Mouse (Mus musculus) common myeloid progenitor, adult 5-6 weeks (primary cell): ENCODE data around the gene Lnx1. TPM values are rescaled to one million over a fixed set of nuclear protein-coding genes. Genes with fewer than 3 reads are reported as not detected.

Experiments
- ATAC-seq: replicated peaks from 2 replicates; pipeline ENCODE4 v1.8.0; 2016; ENCODE audit warnings: low read depth, mild to moderate bottlenecking, moderate TSS enrichment, inconsistent platforms; ENCODE audit not compliant: poor library complexity, severe bottlenecking
- total RNA-seq: library from RNA; stranded (forward); fragments of 200-1000, 187-1606 nt; gene quantifications from 2 replicates; pipeline ENCODE4 v1.2.3, GENCODE M21; 2017

Gene Lnx1
- not detected in 2 replicates for total RNA-seq

GRCm38 (mm10) chr5:74702766-74703165 is at the start of gene Lnx1:
Gene Lnx1 (minus strand): TSS chr5:74702912.
- ATAC-seq = no peak

- ATAC-seq = no peak
These were observed 47.8 kb upstream of the Lnx1 start for GRCm38 (mm10) chr5:74750501-74750900.

DNA sequence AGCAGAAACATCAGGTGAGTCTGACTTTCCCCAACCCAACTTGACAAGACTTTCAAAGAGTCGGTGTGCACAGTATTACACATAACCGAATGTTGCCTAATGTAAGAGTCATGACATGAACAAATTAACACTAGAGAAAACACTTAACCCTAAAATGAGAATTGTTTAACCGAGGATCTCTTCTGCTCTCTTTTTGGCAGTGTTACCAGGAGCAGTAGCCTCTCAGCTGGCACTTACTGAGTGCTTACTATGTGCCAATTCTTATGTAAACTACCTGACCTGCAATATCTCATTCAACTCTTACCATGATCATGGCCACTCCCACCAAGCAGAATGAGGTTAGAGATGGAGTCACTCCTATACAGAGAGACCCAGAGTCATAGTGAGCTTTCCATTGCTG is 44.8 kb upstream of the Lnx1 start:
- no peak for ATAC-seq

- ATAC-seq = no peak
These were observed 38.2 kb upstream of the Lnx1 start for GRCm38 (mm10) chr5:74740951-74741350.

- no peak for ATAC-seq
These were observed 36.7 kb upstream of the Lnx1 start for GRCm38 (mm10) chr5:74739435-74739834.

DNA sequence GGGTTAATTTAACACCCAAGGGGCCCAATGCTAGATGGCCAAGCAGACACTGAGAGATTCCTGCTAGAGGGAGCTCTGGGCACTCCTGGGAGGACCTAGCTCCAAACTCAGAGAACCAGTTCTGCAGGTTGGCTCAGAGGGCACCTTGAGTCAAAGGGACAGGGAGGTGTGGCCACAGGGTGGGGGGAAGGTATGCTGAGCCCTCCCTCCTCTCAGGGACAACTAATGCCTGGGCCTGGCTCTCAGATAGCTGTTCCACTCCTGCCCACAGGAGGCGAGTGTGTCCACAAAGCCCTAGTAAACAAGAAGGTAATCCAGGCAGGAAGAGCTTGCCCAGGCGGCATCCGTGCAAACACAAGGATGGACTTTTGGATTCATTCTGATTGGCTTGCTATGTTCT is 35.6 kb upstream of the Lnx1 start:
- ATAC-seq = no peak

DNA sequence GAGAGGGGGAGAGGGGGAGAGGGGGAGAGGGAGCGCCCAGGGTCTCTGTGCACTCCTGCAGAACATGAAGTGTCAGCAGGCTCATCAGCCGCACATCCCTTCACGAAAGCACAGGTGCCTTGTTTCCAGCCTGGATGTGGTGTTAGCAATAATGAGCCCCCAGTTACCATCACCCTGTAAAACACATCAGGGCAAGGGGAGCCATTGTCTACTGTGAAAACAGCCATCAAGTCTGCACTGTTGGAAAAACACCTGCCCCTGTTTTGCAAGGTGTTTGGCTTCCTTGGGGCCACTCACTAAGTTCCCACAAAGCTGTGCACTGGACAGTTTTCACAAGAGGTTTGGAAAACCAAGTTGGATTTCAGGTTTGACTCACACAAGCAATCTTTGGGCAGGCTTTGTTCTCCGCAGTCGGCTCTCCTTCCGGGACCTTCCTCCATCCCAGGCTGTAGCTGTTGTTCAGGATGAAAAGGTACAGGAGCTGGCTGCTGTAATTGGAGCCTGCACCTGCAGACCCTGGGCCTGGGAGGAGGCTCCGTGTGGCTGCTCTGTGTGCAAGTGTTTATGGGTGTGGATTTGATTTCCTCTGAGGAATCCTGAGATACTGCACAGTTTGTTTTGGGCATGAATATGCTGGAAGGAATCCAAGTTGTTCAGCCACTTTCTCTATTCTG is 31.3 kb upstream of the Lnx1 start:
- no peak for ATAC-seq

DNA sequence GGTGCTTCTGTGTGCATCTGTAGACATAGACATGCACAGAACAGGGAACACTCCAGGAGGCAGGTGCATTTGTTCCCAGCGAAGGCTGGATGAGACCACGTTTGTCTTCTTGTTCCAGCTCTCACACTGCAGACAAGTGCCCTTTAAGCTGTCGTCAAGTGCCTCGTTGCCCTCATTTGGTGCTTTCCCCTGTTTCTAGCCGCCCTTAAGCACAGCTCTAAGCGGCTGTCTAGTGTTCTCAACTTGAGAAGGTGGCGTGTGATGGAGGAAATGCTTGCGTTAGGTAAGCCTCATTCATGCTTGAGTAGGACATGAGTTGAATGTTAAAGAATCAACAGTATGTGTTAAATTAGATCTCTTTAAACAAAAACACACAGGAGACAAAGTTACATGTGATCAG is 29.9 kb upstream of the Lnx1 start:
- ATAC-seq = no peak

- ATAC-seq = no peak
These were observed 27.9 kb upstream of the Lnx1 start for GRCm38 (mm10) chr5:74730601-74731000.

GRCm38 (mm10) chr5:74729567-74729966 is 26.9 kb upstream of the Lnx1 start:
- ATAC-seq = peak; percentile 72; the same call in 1 of the 2 replicates

DNA sequence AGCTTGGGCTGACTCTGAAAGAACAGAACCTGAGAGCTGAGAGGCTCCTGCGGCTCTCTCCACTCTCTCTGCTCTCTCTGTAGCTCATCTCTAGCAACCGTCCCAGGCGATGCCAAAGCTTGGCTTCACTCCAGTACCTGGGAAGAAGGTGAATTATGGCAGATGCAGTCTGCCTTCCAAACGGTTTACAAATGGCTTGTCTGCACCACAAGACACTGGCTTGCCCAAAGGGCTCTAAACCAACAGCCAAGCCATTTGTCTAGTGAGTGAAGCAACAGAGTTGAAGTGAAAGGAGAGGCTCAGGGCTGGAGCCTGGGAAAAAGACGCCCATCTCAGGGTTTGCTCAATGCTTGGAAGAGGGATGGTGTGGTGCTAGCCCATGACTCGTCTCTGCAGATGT is 25.5 kb upstream of the Lnx1 start:
- no peak for ATAC-seq

- no peak for ATAC-seq
These were observed 24.6 kb upstream of the Lnx1 start for GRCm38 (mm10) chr5:74727319-74727718.

DNA sequence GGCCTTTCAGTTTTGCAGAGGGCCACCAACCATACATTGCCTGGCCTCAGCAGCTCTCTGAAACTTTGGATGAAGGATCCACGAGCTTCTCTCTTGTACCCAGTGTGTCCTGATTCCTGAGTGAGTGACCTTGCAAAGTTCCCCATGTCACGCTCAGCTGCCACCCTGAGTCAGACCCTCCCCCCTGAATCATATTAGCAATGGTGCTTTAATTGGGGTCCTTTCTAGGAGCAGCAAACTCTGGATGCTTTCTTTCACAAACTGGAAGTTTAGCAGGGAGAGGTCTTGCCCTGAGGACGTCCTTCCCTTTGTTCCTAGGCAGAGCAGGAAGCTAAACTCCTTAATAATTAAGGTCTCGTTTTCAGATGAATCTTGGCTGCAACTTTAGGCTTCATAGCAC is 22.8 kb upstream of the Lnx1 start:
- ATAC-seq = no peak

DNA sequence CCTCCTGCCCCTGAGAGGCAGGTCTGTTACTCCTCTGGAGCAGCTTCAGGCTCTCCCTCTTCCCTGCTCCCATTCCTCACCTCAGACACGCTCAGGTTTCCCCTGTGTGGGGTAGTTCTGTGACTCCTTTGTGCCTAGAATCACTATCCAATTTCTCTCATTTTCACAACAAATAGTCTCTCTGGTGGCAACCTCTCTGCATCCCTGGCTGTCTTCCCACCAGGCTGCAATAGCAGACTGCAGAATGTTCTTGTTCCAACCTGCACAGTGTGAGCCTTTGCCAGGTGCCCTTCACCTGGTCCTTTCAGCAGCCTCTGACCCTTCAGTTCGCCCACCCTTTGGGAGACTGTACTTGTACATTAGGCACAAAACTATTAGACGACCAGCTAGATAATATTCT is 19.1 kb upstream of the Lnx1 start:
- ATAC-seq = no peak

DNA sequence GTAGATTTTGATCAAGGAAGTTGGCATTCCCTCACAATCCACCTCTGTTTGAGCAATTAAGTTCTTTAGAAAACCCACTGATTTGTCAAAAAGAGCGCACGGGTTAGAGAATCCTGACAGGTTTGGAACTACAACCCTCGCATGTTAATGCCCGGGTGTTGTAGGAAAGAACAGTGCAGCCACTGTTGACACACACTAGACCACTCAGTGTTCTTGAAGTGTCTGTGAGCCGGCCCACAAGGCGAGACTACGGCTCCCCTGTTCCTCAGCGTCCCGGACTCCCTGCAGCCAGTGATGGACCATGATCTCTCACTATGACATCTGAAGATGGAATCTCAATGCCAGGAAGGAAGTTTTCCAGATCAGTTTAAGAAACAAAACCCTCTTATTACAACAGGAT is 17.9 kb upstream of the Lnx1 start:
- no peak for ATAC-seq

- no peak for ATAC-seq
These were observed 13.5 kb upstream of the Lnx1 start for GRCm38 (mm10) chr5:74716165-74716564.

GRCm38 (mm10) chr5:74712811-74713210 is 10.1 kb upstream of the Lnx1 start:
- no peak for ATAC-seq

DNA sequence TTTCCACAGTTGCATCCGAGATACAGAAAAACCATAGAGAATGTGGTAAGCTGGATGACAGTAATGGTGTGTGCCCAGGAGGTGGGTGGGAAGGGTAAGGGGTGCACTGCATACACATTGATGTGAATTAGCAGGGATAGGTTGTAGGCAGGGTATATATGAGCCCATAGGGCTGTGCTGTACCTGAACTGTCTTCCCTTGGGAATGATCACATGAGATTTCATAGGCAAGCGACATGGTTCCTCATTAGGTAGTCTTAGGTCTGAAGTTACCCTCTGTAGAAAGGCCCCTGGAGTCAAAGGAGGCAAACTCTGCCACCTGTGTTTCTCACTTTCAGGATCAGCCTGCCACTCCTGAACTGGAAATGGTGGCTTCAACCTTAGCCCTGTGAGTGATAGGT is 9.3 kb upstream of the Lnx1 start:
- no peak for ATAC-seq

DNA sequence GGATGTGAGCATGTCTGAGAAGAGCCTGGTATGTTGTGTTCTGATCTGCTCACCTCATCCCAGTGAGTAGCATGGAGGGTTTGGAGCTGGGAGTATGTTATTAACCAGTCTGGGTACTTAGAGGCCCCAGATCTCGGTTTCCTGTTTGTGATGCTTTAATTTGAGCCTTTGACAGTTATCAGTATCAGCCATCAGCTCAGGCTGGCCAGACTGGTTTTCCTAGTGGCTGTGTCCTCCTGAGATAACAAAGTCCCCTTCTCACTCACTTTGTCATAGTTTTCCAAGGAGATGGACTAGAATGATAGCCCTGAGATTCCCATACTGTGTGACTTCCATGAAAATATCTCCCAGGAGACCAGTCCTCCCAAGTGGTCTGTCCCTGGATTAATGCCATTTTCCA is 8.3 kb upstream of the Lnx1 start:
- 0 out of 2 replicates have a peak, but pooled peaks have one; percentile 36 for ATAC-seq

GRCm38 (mm10) chr5:74710181-74710580 is 7.5 kb upstream of the Lnx1 start:
- ATAC-seq = no peak

GRCm38 (mm10) chr5:74704460-74704790 is 1.7 kb upstream of the Lnx1 start:
- peak; percentile 97 for ATAC-seq

DNA sequence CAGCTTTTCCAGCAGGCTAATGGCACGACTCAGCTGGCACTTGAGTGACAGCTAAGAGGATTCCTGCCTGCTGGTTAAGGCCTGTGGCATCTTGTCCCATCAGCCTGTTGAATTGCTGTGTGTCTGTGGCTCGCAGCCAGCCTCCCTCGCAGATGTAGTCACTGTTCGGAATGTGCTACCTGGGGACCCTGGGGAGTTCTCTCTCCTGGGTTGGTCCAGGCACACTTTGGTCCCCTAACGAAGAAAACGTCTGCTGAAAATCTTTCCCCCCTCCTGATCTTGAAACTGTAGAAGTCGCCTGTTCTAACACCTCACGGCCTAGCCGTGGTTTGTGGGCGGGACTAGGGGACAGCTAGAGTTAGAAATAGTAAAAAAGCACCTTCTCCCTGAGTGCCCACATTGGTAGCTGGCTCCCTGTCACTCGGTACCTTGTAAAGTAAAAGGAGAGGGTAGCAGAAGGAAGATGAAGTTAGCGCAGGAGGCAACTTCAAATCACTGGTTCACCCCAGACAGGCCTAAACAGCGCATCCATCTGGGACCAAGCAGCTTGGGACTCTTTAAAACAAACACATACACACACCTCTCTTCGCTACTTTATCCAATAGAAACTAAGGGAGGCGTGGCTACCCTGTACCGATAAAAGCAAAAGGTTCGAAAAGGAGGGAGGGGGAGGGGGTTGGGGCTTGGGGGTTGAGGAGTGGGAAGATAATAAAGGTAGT is 1.2 kb upstream of the Lnx1 start:
- ATAC-seq = peak; percentile 61
